In genomic region chr14:12837902-12838301, GRCm38 (mm10) we compare ENCODE assay signal across 30 mouse cellular contexts. TPM values are rescaled to one million over a fixed set of nuclear protein-coding genes. Genes with fewer than 3 reads are reported as not detected.
DNase-seq lines count a peak whose midpoint lies in the region; ATAC-seq lines count a peak whose summit lies in the region.
"Had no signal": no experiment of that assay in that cellular context is flagged by ENCODE, and none has a peak within 500 bp of the region (broad histone marks: within the 10 kb centered on the region; RNA-seq: fewer than 3 reads in every experiment).

No protein-coding gene starts in this region.

- no peak overlapping the region for H3K4me2 ChIP-seq in forebrain, embryonic 13.5 days
- H3K4me2 ChIP-seq in forebrain, embryonic 16.5 days (ENCODE audit: low read length) = no peak overlapping the region
- H3K4me2 ChIP-seq: embryonic facial prominence, embryonic 12.5 days; embryonic facial prominence, embryonic 15.5 days; heart, embryonic 12.5 days; heart, embryonic 15.5 days; hindbrain, embryonic 13.5 days; intestine, embryonic 15.5 days had no signal

- H3K9me3 ChIP-seq in forebrain, embryonic 13.5 days (replicated peaks) = no peaks in the 10 kb centered on the region
- H3K9me3 ChIP-seq in forebrain, embryonic 10.5 days = no peaks in the 10 kb centered on the region
- no peaks in the 10 kb centered on the region for H3K9me3 ChIP-seq in forebrain, embryonic 16.5 days (ENCODE audit: control insufficient read depth, low read length)
- no peaks in the 10 kb centered on the region for H3K9me3 ChIP-seq in heart, embryonic 10.5 days
- H3K9me3 ChIP-seq: embryonic facial prominence, embryonic 12.5 days; embryonic facial prominence, embryonic 15.5 days; heart, embryonic 12.5 days; heart, embryonic 15.5 days; hindbrain, embryonic 10.5 days; hindbrain, embryonic 13.5 days; intestine, embryonic 15.5 days had no signal

- ATAC-seq in forebrain, embryonic 13.5 days = peak; percentile 38; the same call in 1 of the 2 replicates
- peak; percentile 26; the same call in 1 of the 2 replicates for ATAC-seq in forebrain, embryonic 16.5 days
- ATAC-seq: hindbrain, embryonic 16.5 days; intestine, embryonic 15.5 days had no signal

- peaks cover 6% of the 10 kb centered on the region; the same call in 1 of the 2 replicates for H3K4me1 ChIP-seq in forebrain, embryonic 13.5 days
- peaks cover 15% of the 10 kb centered on the region for H3K4me1 ChIP-seq in forebrain, embryonic 10.5 days
- H3K4me1 ChIP-seq in forebrain, embryonic 16.5 days (replicated peaks; ENCODE audit: control insufficient read depth, insufficient read depth, low read length) = no peaks in the 10 kb centered on the region
- H3K4me1 ChIP-seq in heart, embryonic 10.5 days = no peaks in the 10 kb centered on the region
- H3K4me1 ChIP-seq: embryonic facial prominence, embryonic 12.5 days; embryonic facial prominence, embryonic 15.5 days; heart, embryonic 12.5 days; heart, embryonic 15.5 days; hindbrain, embryonic 13.5 days; intestine, embryonic 15.5 days had no signal

- WGBS in forebrain, embryonic 13.5 days = 3% methylated on average over 1 of the region's 1 CpGs
- WGBS in forebrain, embryonic 10.5 days = 11% methylated on average over 1 of the region's 1 CpGs
- WGBS in forebrain, embryonic 16.5 days = 7% methylated on average over 1 of the region's 1 CpGs
- 58% methylated on average over 1 of the region's 1 CpGs for WGBS in heart, embryonic 10.5 days

- H3K36me3 ChIP-seq in forebrain, embryonic 13.5 days (ENCODE audit: poor library complexity, severe bottlenecking) = no peaks in the 10 kb centered on the region
- H3K36me3 ChIP-seq in forebrain, embryonic 10.5 days (replicated peaks) = no peaks in the 10 kb centered on the region
- H3K36me3 ChIP-seq in forebrain, embryonic 16.5 days (ENCODE audit: control insufficient read depth, insufficient read depth) = no peaks in the 10 kb centered on the region
- H3K36me3 ChIP-seq in heart, embryonic 10.5 days = no peaks in the 10 kb centered on the region
- H3K36me3 ChIP-seq: embryonic facial prominence, embryonic 12.5 days; embryonic facial prominence, embryonic 15.5 days; heart, embryonic 12.5 days; heart, embryonic 15.5 days; hindbrain, embryonic 10.5 days; hindbrain, embryonic 13.5 days; intestine, embryonic 15.5 days had no signal

- no peak overlapping the region for H3K27ac ChIP-seq in forebrain, embryonic 13.5 days
- H3K27ac ChIP-seq in forebrain, embryonic 10.5 days = no peak overlapping the region
- no peak overlapping the region for H3K27ac ChIP-seq in forebrain, embryonic 16.5 days (ENCODE audit: low read length)
- no peak overlapping the region for H3K27ac ChIP-seq in heart, embryonic 10.5 days
- H3K27ac ChIP-seq: embryonic facial prominence, embryonic 12.5 days; embryonic facial prominence, embryonic 15.5 days; heart, adult 2 months; heart, embryonic 15.5 days; hindbrain, embryonic 10.5 days; hindbrain, embryonic 13.5 days; intestine, embryonic 15.5 days had no signal

- DNase-seq in forebrain, embryonic 10.5 days (ENCODE audit: extremely low spot score, low spot score) = no peak
- peak; percentile 56 for DNase-seq in ZHBTc4 (ENCODE audit: low read depth, low spot score)
- no peak for DNase-seq in heart, embryonic 10.5 days (ENCODE audit: low spot score)
- DNase-seq in left cerebral cortex, postnatal 25 days (ENCODE audit: low spot score in 2 of 2) = no peak
- DNase-seq in cerebellum, adult 11-12 months = no peak
- DNase-seq: adrenal gland, adult 2 months; adrenal gland, postnatal 14 days; B cell, adult 2 months; cerebellum, adult 11 months; cerebellum, adult 9-10 months; cerebellum, postnatal 14 days; gastrocnemius, postnatal 10 days; gastrocnemius, postnatal 36 days; heart, adult 2 months; heart, postnatal 10 days; heart, postnatal 36 days; kidney, adult 11 months; kidney, adult 8-10 months had no signal

- no peaks in the 10 kb centered on the region for H3K27me3 ChIP-seq in forebrain, embryonic 13.5 days
- no peaks in the 10 kb centered on the region for H3K27me3 ChIP-seq in forebrain, embryonic 10.5 days (ENCODE audit: poor library complexity, severe bottlenecking)
- H3K27me3 ChIP-seq in forebrain, embryonic 16.5 days (replicated peaks; ENCODE audit: control insufficient read depth, insufficient read depth, low read length) = no peaks in the 10 kb centered on the region
- H3K27me3 ChIP-seq in heart, embryonic 10.5 days (ENCODE audit: insufficient read depth, poor library complexity, severe bottlenecking) = no peaks in the 10 kb centered on the region
- H3K27me3 ChIP-seq: CH12.LX; embryonic facial prominence, embryonic 12.5 days; embryonic facial prominence, embryonic 15.5 days; heart, embryonic 12.5 days; heart, embryonic 15.5 days; hindbrain, embryonic 13.5 days; intestine, embryonic 15.5 days had no signal

- intact Hi-C loops in left cerebral cortex, postnatal 25 days (cut with DNase I) = no loop called here

- no peak overlapping the region for H3K9ac ChIP-seq in forebrain, embryonic 13.5 days
- no peak overlapping the region for H3K9ac ChIP-seq in forebrain, embryonic 16.5 days (replicated peaks; ENCODE audit: low read depth, low read length)
- H3K9ac ChIP-seq: embryonic facial prominence, embryonic 12.5 days; embryonic facial prominence, embryonic 15.5 days; heart, embryonic 12.5 days; heart, embryonic 15.5 days; hindbrain, embryonic 13.5 days; intestine, embryonic 15.5 days had no signal

- no peak overlapping the region for H3K4me3 ChIP-seq in forebrain, embryonic 13.5 days
- no peak overlapping the region for H3K4me3 ChIP-seq in forebrain, embryonic 10.5 days
- no peak overlapping the region for H3K4me3 ChIP-seq in forebrain, embryonic 16.5 days (replicated peaks; ENCODE audit: low read length)
- H3K4me3 ChIP-seq in heart, embryonic 10.5 days = no peak overlapping the region
- H3K4me3 ChIP-seq: embryonic facial prominence, embryonic 12.5 days; embryonic facial prominence, embryonic 15.5 days; heart, adult 2 months; heart, embryonic 12.5 days; heart, embryonic 15.5 days; hindbrain, embryonic 10.5 days; hindbrain, embryonic 13.5 days; intestine, embryonic 15.5 days had no signal

RNA-seq across cellular contexts. Expression of gene Cadps, which starts 15.0 kb away (rescaled TPM):
- polyA plus RNA-seq in forebrain, embryonic 13.5 days (2015; fragmentation: Nextera tagmentation; extraction: Ambion mirVana) = 17.0 and 24.0 TPM in 2 replicates
- 2.0 and 2.8 TPM in 2 replicates for polyA plus RNA-seq in forebrain, embryonic 10.5 days (2016; fragmentation: Nextera tagmentation; extraction: Ambion mirVana)
- 28.7 and 30.3 TPM in 2 replicates for polyA plus RNA-seq in forebrain, embryonic 16.5 days (2015; fragmentation: Nextera tagmentation; extraction: Ambion mirVana)
- polyA plus RNA-seq in heart, embryonic 10.5 days (2016; fragmentation: Nextera tagmentation; extraction: Ambion mirVana) = 0.65 and 1.4 TPM in 2 replicates
- 100 to 1,000 TPM; 224 to 229 TPM for total RNA-seq in left cerebral cortex, postnatal 25 days (2021)
- total RNA-seq: gastrocnemius, postnatal 36 days; granulocyte monocyte progenitor cell, adult 5-6 weeks had no signal
